Mouse (Mus musculus): ENCODE data around the gene Kalrn. TPM values are rescaled to one million over a fixed set of nuclear protein-coding genes. Genes with fewer than 3 reads are reported as not detected.

Kalrn gene
- polyA plus RNA-seq, 1 experiment, result 278 TPM

DNA sequence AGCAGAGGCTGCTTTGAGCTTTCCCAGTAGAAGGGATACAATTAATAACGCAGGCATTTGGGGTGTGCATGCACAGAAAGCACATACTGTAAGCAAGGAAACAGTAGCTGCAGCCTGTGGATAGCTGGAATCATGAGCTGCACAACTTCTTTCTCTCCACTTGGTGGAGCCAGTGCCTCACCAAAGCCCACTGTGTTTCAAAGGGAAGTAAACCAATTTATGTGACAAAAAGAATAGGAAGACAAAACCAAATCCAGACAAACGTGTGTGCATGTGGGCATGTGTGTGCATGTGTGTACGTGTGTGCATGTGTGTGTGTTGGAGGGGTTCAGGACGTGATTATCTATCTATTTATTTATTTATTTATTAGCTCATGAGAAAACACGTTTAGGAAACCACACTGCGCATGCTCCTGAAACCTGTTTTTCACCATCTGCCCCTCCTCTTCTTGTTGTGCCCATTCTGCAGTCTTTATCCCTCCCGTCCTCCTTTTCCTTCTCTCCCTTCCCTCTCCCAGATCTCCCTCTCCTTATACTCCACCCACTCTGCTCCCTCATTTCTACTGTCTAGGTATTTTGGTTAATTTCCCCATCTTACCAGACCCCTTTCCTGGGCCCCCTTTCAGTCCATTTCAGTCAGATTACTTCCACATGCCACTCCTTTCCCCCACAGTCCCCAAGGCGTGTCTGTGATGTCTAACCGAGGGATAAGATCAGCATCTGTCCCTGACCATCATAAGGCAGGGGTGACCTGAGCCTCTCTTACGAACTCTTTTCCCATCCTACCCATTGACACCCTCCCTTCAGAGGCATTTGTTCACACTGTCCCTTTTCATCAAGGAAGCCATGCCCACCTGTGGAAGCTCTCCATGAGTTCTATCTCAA lies 380.1 kb downstream of the Kalrn start:
- TF ChIP-seq CTCF (IDR thresholded peaks at IDR 0.05; ENCODE audit: extremely low read depth, insufficient read depth, low read length) (peak; percentile 89), POLR2A (IDR thresholded peaks at IDR 0.05; ENCODE audit: extremely low read depth, insufficient read depth, low read length) (0 out of 2 replicates have a peak, but pooled peaks have one; percentile 10)
- H3K4me3 ChIP-seq (ENCODE audit: insufficient read depth, low read length), result no peak overlapping the region

GRCm38 (mm10) chr16:34184721-34185120 lies 388.6 kb downstream of the Kalrn start:
- no peak overlapping the region for H3K27ac ChIP-seq (ENCODE audit: insufficient read depth, low read length)
- TF ChIP-seq POLR2A (IDR thresholded peaks at IDR 0.05; ENCODE audit: extremely low read depth, insufficient read depth, low read length) (no peak), CTCF (IDR thresholded peaks at IDR 0.05; ENCODE audit: extremely low read depth, insufficient read depth, low read length) (0 out of 2 replicates have a peak, but pooled peaks have one; percentile 21)
- no peak overlapping the region for H3K4me3 ChIP-seq (ENCODE audit: insufficient read depth, low read length)
- no peaks in the 10 kb centered on the region; the same call in 1 of the 2 replicates for H3K4me1 ChIP-seq (ENCODE audit: control insufficient read depth, insufficient read depth, low read length)

More for the DNA sequence above, 380.1 kb downstream of the Kalrn start:
- Histone ChIP-seq H3K4me1 (ENCODE audit: control insufficient read depth, insufficient read depth, low read length) (no peaks in the 10 kb centered on the region), H3K27ac (ENCODE audit: insufficient read depth, low read length) (no peak overlapping the region)

- Histone ChIP-seq H3K4me1 (ENCODE audit: control insufficient read depth, insufficient read depth, low read length) (no peaks in the 10 kb centered on the region; the same call in 1 of the 2 replicates), H3K27ac (ENCODE audit: insufficient read depth, low read length) (peak overlapping the region; percentile 33), H3K4me3 (ENCODE audit: insufficient read depth, low read length) (no peak overlapping the region)
- TF ChIP-seq POLR2A (IDR thresholded peaks at IDR 0.05; ENCODE audit: extremely low read depth, insufficient read depth, low read length), result peak; percentile 30; the same call in 1 of the 2 replicates
- no peak for TF ChIP-seq CTCF (IDR thresholded peaks at IDR 0.05; ENCODE audit: extremely low read depth, insufficient read depth, low read length)
Observed at GRCm38 (mm10) chr16:34183186-34183585, 390.1 kb downstream of the Kalrn start.

GRCm38 (mm10) chr16:34175625-34176024 lies 397.7 kb downstream of the Kalrn start:
- Histone ChIP-seq H3K4me3 (ENCODE audit: insufficient read depth, low read length) (no peak overlapping the region), H3K27ac (ENCODE audit: insufficient read depth, low read length) (no peak overlapping the region), H3K4me1 (ENCODE audit: control insufficient read depth, insufficient read depth, low read length) (peaks cover 16% of the 10 kb centered on the region)
- TF ChIP-seq CTCF (IDR thresholded peaks at IDR 0.05; ENCODE audit: extremely low read depth, insufficient read depth, low read length) (no peak), POLR2A (IDR thresholded peaks at IDR 0.05; ENCODE audit: extremely low read depth, insufficient read depth, low read length) (no peak)

GRCm38 (mm10) chr16:34172572-34173181 lies 400.7 kb downstream of the Kalrn start:
- Histone ChIP-seq H3K4me3 (ENCODE audit: insufficient read depth, low read length) (no peak overlapping the region), H3K4me1 (ENCODE audit: control insufficient read depth, insufficient read depth, low read length) (peaks cover 18% of the 10 kb centered on the region), H3K27ac (ENCODE audit: insufficient read depth, low read length) (peak overlapping the region; percentile 45; the same call in 1 of the 2 replicates)
- no peak for TF ChIP-seq CTCF (IDR thresholded peaks at IDR 0.05; ENCODE audit: extremely low read depth, insufficient read depth, low read length)
- peak; percentile 27; the same call in 1 of the 2 replicates for TF ChIP-seq POLR2A (IDR thresholded peaks at IDR 0.05; ENCODE audit: extremely low read depth, insufficient read depth, low read length)

DNA sequence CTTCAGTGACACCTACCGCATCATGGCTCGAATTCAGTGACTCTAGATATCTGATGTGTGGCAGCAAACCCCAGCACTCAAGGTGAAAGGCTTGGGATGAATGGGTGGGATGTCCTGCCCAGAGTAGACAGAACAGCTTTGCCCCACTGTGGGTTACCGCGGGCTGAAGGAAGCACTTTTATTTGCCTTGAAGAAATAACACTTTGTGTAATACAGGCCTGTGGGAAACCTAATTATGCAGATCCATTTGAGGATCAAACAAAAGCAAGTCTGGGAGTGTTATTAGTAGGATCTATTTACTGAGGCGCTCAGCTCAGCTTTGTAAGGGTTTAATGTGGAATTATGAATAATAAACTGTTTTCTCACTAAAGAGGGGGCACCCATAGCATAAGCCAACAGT lies 406.3 kb downstream of the Kalrn start:
- Histone ChIP-seq H3K4me3 (ENCODE audit: insufficient read depth, low read length) (no peak overlapping the region), H3K4me1 (ENCODE audit: control insufficient read depth, insufficient read depth, low read length) (peaks cover 9% of the 10 kb centered on the region), H3K27ac (ENCODE audit: insufficient read depth, low read length) (no peak overlapping the region)
- TF ChIP-seq POLR2A (IDR thresholded peaks at IDR 0.05; ENCODE audit: extremely low read depth, insufficient read depth, low read length), result no peak
- no peak for TF ChIP-seq CTCF (IDR thresholded peaks at IDR 0.05; ENCODE audit: extremely low read depth, insufficient read depth, low read length)

DNA sequence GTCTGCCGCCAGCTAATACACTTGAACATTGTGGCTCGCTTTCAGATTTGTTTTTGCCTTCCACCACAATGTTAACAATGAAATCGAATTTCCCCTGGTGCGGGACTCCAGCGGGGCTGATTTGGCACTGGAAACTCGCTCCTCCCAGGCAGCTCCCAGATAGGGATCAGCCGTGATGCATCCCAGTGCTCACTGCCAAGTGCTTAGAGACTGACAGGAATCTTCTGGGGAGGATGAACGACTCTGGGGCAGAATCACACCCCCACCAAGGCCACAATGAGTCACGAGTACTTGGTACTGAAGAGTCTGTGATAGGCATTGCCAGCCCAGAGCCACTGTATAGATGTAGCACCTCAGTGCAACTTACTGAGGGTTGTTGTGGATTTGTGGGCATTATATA lies 410.2 kb downstream of the Kalrn start:
- H3K27ac ChIP-seq (ENCODE audit: insufficient read depth, low read length), result peak overlapping the region; percentile 33; the same call in 1 of the 2 replicates

DNA sequence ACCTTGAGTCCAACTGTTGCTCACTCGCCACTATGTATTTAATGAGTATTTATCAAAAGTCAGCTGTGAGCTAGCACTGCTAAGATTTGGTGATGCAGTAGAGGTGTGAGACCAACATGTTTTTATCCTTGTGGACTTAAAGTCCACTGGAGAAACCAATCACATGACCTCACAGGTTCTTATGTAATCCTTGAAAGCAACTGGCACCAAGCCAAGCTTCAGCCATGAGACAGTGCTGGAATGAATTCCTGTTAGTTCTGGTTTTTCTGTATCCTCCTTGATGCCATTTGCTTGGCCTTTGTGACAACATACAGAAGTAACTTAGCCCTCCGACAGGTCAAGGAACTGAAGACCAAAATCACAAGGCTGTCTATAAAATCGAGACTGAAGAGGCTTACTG lies 413.8 kb downstream of the Kalrn start:
- H3K27ac ChIP-seq (ENCODE audit: insufficient read depth, low read length), result no peak overlapping the region

More for the DNA sequence above, 410.2 kb downstream of the Kalrn start:
- Histone ChIP-seq H3K4me3 (ENCODE audit: insufficient read depth, low read length) (no peak overlapping the region), H3K4me1 (ENCODE audit: control insufficient read depth, insufficient read depth, low read length) (peaks cover 4% of the 10 kb centered on the region)
- TF ChIP-seq POLR2A (IDR thresholded peaks at IDR 0.05; ENCODE audit: extremely low read depth, insufficient read depth, low read length), result no peak
- TF ChIP-seq CTCF (IDR thresholded peaks at IDR 0.05; ENCODE audit: extremely low read depth, insufficient read depth, low read length), result no peak

GRCm38 (mm10) chr16:34157386-34158135 lies 415.8 kb downstream of the Kalrn start:
- peaks cover 2% of the 10 kb centered on the region for H3K4me1 ChIP-seq (ENCODE audit: control insufficient read depth, insufficient read depth, low read length)
- H3K27ac ChIP-seq (ENCODE audit: insufficient read depth, low read length), result no peak overlapping the region
- no peak overlapping the region for H3K4me3 ChIP-seq (ENCODE audit: insufficient read depth, low read length)
- TF ChIP-seq POLR2A (IDR thresholded peaks at IDR 0.05; ENCODE audit: extremely low read depth, insufficient read depth, low read length) (no peak), CTCF (IDR thresholded peaks at IDR 0.05; ENCODE audit: extremely low read depth, insufficient read depth, low read length) (no peak)

More for the DNA sequence above, 413.8 kb downstream of the Kalrn start:
- no peak overlapping the region for H3K4me3 ChIP-seq (ENCODE audit: insufficient read depth, low read length)
- TF ChIP-seq CTCF (IDR thresholded peaks at IDR 0.05; ENCODE audit: extremely low read depth, insufficient read depth, low read length), result no peak
- TF ChIP-seq POLR2A (IDR thresholded peaks at IDR 0.05; ENCODE audit: extremely low read depth, insufficient read depth, low read length), result no peak
- H3K4me1 ChIP-seq (ENCODE audit: control insufficient read depth, insufficient read depth, low read length), result peaks cover 2% of the 10 kb centered on the region
